Mouse (Mus musculus) stomach, embryonic 16.5 days (tissue): Measurements from ENCODE around the gene Ablim1. TPM values are rescaled to one million over a fixed set of nuclear protein-coding genes. Genes with fewer than 3 reads are reported as not detected.

Experiments used
- ATAC-seq: fragments of 200-750 bp; cut with Nextera tagmentation; 2 replicates; pipeline ENCODE4 v1.8.0; 2017; ENCODE audit warnings: moderate number of reproducible peaks, moderate TSS enrichment; ENCODE audit not compliant: insufficient read depth, low FRiP score
- H3K27ac ChIP-seq: fragments of 300-500 bp; sonication (generic); 2 replicates; pipeline ENCODE4 v1.5.1; 2014; ENCODE audit warnings: low read length
- H3K27me3 ChIP-seq: fragments of 300-500 bp; sonication (generic); 2 replicates; pipeline ENCODE4 v1.6.1; 2014; ENCODE audit warnings: low read length, control low read depth, mixed read lengths; ENCODE audit not compliant: control insufficient read depth, insufficient read depth
- H3K36me3 ChIP-seq: fragments of 300-500 bp; sonication (generic); 2 replicates; pipeline ENCODE4 v1.6.1; 2014; ENCODE audit warnings: low read length; ENCODE audit not compliant: control insufficient read depth, insufficient read depth
- H3K4me1 ChIP-seq: fragments of 300-500 bp; sonication (generic); 2 replicates; pipeline ENCODE4 v1.6.1; 2014; ENCODE audit warnings: low read length, control low read depth, mixed read lengths; ENCODE audit not compliant: control insufficient read depth, insufficient read depth
- H3K4me2 ChIP-seq: fragments of 300-500 bp; sonication (generic); 2 replicates; pipeline ENCODE4 v1.6.1; 2014; ENCODE audit warnings: low read depth, low read length, mixed read lengths
- H3K4me3 ChIP-seq: fragments of 300-500 bp; sonication (generic); replicated peaks from 2 replicates; pipeline ENCODE4 v1.5.1; 2014; ENCODE audit warnings: mild to moderate bottlenecking, low read length
- H3K9ac ChIP-seq: fragments of 300-500 bp; sonication (generic); 2 replicates; pipeline ENCODE4 v1.6.1; 2014; ENCODE audit warnings: low read length
- H3K9me3 ChIP-seq: fragments of 300-500 bp; sonication (generic); replicated peaks from 2 replicates; pipeline ENCODE4 v1.6.1; 2016; ENCODE audit warnings: low read length, control low read depth; ENCODE audit not compliant: control insufficient read depth
- WGBS: fragments of 180-500 bp; shearing (Covaris S2); extraction: QIAGEN DNeasy Blood & Tissue Kit; methylation state at CpG from one replicate; pipeline ENCODE4 v1.1.7; 2014; 5-methylcytosine and 5-hydroxymethylcytosine counted together
- polyA plus RNA-seq: library from polyadenylated mRNA; unstranded; fragments of >200 nt; fragmentation: Nextera tagmentation; extraction: Ambion mirVana; gene quantifications from 2 replicates; pipeline ENCODE4 v1.2.1, GENCODE M21; 2015

Ablim1 gene
- polyA plus RNA-seq, 1 experiment from 2014 or later = 66.5 TPM

GRCm38 (mm10) chr19:57191109-57191508 lies 123.6 kb downstream of the Ablim1 start:
- 94% methylated on average over 1 of the region's 1 CpGs for WGBS
- peaks cover 8% of the 10 kb centered on the region; the same call in 1 of the 2 replicates for H3K4me1 ChIP-seq
- H3K4me2 ChIP-seq = no peak overlapping the region
- no peaks in the 10 kb centered on the region for H3K9me3 ChIP-seq
- no peaks in the 10 kb centered on the region for H3K36me3 ChIP-seq
- no peak overlapping the region for H3K27ac ChIP-seq
- H3K27me3 ChIP-seq = no peaks in the 10 kb centered on the region
- ATAC-seq = no peak
- no peak overlapping the region for H3K4me3 ChIP-seq
- H3K9ac ChIP-seq = no peak overlapping the region

- H3K27ac ChIP-seq = peak overlapping the region; percentile 38; the same call in 1 of the 2 replicates
- H3K4me3 ChIP-seq = no peak overlapping the region
- WGBS = 61% methylated on average over 5 of the region's 5 CpGs
Measured at GRCm38 (mm10) chr19:57189427-57189826, 125.3 kb downstream of the Ablim1 start.

GRCm38 (mm10) chr19:57188553-57188952 lies 126.2 kb downstream of the Ablim1 start:
- WGBS = 78% methylated on average over 4 of the region's 4 CpGs
- no peaks in the 10 kb centered on the region for H3K36me3 ChIP-seq
- no peaks in the 10 kb centered on the region for H3K9me3 ChIP-seq
- ATAC-seq = no peak
- no peak overlapping the region for H3K9ac ChIP-seq
- H3K27me3 ChIP-seq = no peaks in the 10 kb centered on the region
- H3K4me1 ChIP-seq = peaks cover 10% of the 10 kb centered on the region; the same call in 1 of the 2 replicates
- H3K27ac ChIP-seq = no peak overlapping the region
- no peak overlapping the region for H3K4me2 ChIP-seq
- H3K4me3 ChIP-seq = no peak overlapping the region

More at GRCm38 (mm10) chr19:57189427-57189826, 125.3 kb downstream of the Ablim1 start:
- Histone ChIP-seq H3K9ac (no peak overlapping the region), H3K4me1 (peaks cover 10% of the 10 kb centered on the region; the same call in 1 of the 2 replicates), H3K27me3 (no peaks in the 10 kb centered on the region), H3K9me3 (no peaks in the 10 kb centered on the region), H3K4me2 (no peak overlapping the region), H3K36me3 (no peaks in the 10 kb centered on the region)
- no peak for ATAC-seq

GRCm38 (mm10) chr19:57185021-57185420 lies 129.7 kb downstream of the Ablim1 start:
- H3K4me2 ChIP-seq = no peak overlapping the region
- no peak overlapping the region for H3K27ac ChIP-seq
- H3K4me1 ChIP-seq = peaks cover 10% of the 10 kb centered on the region; the same call in 1 of the 2 replicates
- no peaks in the 10 kb centered on the region for H3K27me3 ChIP-seq
- WGBS = 78% methylated on average over 3 of the region's 3 CpGs
- H3K9ac ChIP-seq = no peak overlapping the region
- no peak overlapping the region for H3K4me3 ChIP-seq
- no peaks in the 10 kb centered on the region for H3K36me3 ChIP-seq
- H3K9me3 ChIP-seq = no peaks in the 10 kb centered on the region
- no peak for ATAC-seq

GRCm38 (mm10) chr19:57182938-57183720 lies 131.6 kb downstream of the Ablim1 start:
- no peaks in the 10 kb centered on the region for H3K36me3 ChIP-seq
- peak overlapping the region; percentile 54 for H3K27ac ChIP-seq
- H3K9me3 ChIP-seq = no peaks in the 10 kb centered on the region
- H3K4me1 ChIP-seq = peaks cover 2% of the 10 kb centered on the region; the same call in 1 of the 2 replicates
- no peaks in the 10 kb centered on the region for H3K27me3 ChIP-seq
- H3K9ac ChIP-seq = no peak overlapping the region
- no peak overlapping the region for H3K4me2 ChIP-seq
- no peak overlapping the region for H3K4me3 ChIP-seq
- ATAC-seq = no peak
- WGBS = 78% methylated on average over 13 of the region's 13 CpGs

GRCm38 (mm10) chr19:57181852-57182528 lies 132.7 kb downstream of the Ablim1 start:
- H3K4me3 ChIP-seq = no peak overlapping the region; the same call in 1 of the 2 replicates
- H3K27me3 ChIP-seq = no peaks in the 10 kb centered on the region
- H3K9ac ChIP-seq = no peak overlapping the region
- peak overlapping the region; percentile 76 for H3K27ac ChIP-seq
- 63% methylated on average over 10 of the region's 10 CpGs for WGBS
- no peaks in the 10 kb centered on the region for H3K9me3 ChIP-seq
- no peak overlapping the region for H3K4me2 ChIP-seq
- peak; percentile 80 for ATAC-seq
- peaks cover 2% of the 10 kb centered on the region; the same call in 1 of the 2 replicates for H3K4me1 ChIP-seq
- no peaks in the 10 kb centered on the region for H3K36me3 ChIP-seq

GRCm38 (mm10) chr19:57181317-57181716 lies 133.4 kb downstream of the Ablim1 start:
- H3K27me3 ChIP-seq = no peaks in the 10 kb centered on the region
- 92% methylated on average over 6 of the region's 6 CpGs for WGBS
- no peak for ATAC-seq
- no peak overlapping the region; the same call in 1 of the 2 replicates for H3K4me3 ChIP-seq
- 0 out of 2 replicates have a peak overlapping the region, but pooled peaks have one; percentile 7 for H3K4me2 ChIP-seq
- no peak overlapping the region for H3K9ac ChIP-seq
- H3K27ac ChIP-seq = peak overlapping the region; percentile 76
- no peaks in the 10 kb centered on the region for H3K9me3 ChIP-seq
- no peaks in the 10 kb centered on the region for H3K36me3 ChIP-seq
- peaks cover 2% of the 10 kb centered on the region; the same call in 1 of the 2 replicates for H3K4me1 ChIP-seq

GRCm38 (mm10) chr19:57180908-57181307 lies 133.8 kb downstream of the Ablim1 start:
- ATAC-seq = peak; percentile 30; the same call in 1 of the 2 replicates
- WGBS = 79% methylated on average over 3 of the region's 3 CpGs

GRCm38 (mm10) chr19:57180333-57180732 lies 134.4 kb downstream of the Ablim1 start:
- H3K36me3 ChIP-seq = no peaks in the 10 kb centered on the region
- peak overlapping the region; percentile 76 for H3K27ac ChIP-seq
- H3K4me3 ChIP-seq = no peak overlapping the region
- H3K9me3 ChIP-seq = no peaks in the 10 kb centered on the region
- no peaks in the 10 kb centered on the region for H3K27me3 ChIP-seq
- peaks cover 2% of the 10 kb centered on the region; the same call in 1 of the 2 replicates for H3K4me1 ChIP-seq
- 61% methylated on average over 9 of the region's 9 CpGs for WGBS
- ATAC-seq = no peak
- H3K4me2 ChIP-seq = no peak overlapping the region
- H3K9ac ChIP-seq = no peak overlapping the region

More at GRCm38 (mm10) chr19:57180908-57181307, 133.8 kb downstream of the Ablim1 start:
- Histone ChIP-seq H3K36me3 (no peaks in the 10 kb centered on the region), H3K4me3 (no peak overlapping the region), H3K9ac (no peak overlapping the region), H3K4me1 (peaks cover 2% of the 10 kb centered on the region; the same call in 1 of the 2 replicates), H3K27me3 (no peaks in the 10 kb centered on the region), H3K4me2 (no peak overlapping the region), H3K27ac (peak overlapping the region; percentile 76), H3K9me3 (no peaks in the 10 kb centered on the region)
